Mouse (Mus musculus) ES-Bruce4 (cell line): ENCODE results near the gene Arhgap35. TPM values are rescaled to one million over a fixed set of nuclear protein-coding genes. Genes with fewer than 3 reads are reported as not detected.

Source experiments
- H3K27ac ChIP-seq: 2 replicates; pipeline ENCODE4 v1.5.1; 2012; ENCODE audit warnings: low read length, inconsistent platforms; ENCODE audit not compliant: insufficient read depth
- H3K27me3 ChIP-seq: 2 replicates; pipeline ENCODE4 v1.6.1; 2012; ENCODE audit warnings: mild to moderate bottlenecking, low read length, inconsistent platforms; ENCODE audit not compliant: control insufficient read depth, poor library complexity, insufficient read depth, severe bottlenecking
- H3K36me3 ChIP-seq: 2 replicates; pipeline ENCODE4 v1.6.1; 2012; ENCODE audit warnings: inconsistent platforms, mild to moderate bottlenecking, low read length, moderate library complexity; ENCODE audit not compliant: control insufficient read depth, poor library complexity, insufficient read depth, severe bottlenecking
- H3K4me1 ChIP-seq: one replicate; pipeline ENCODE4 v1.8.1; 2011; ENCODE audit warnings: low read length; ENCODE audit not compliant: control insufficient read depth, insufficient read depth
- H3K4me3 ChIP-seq: 2 replicates; pipeline ENCODE4 v1.5.1; 2011; ENCODE audit warnings: low read depth, mild to moderate bottlenecking, low read length
- H3K9ac ChIP-seq: 2 replicates; pipeline ENCODE4 v1.6.1; 2012; ENCODE audit warnings: low read depth, mild to moderate bottlenecking, inconsistent platforms; ENCODE audit not compliant: poor library complexity, severe bottlenecking
- H3K9me3 ChIP-seq: replicated peaks from 2 replicates; pipeline ENCODE4 v1.6.1; 2012; ENCODE audit warnings: mild to moderate bottlenecking, low read length, inconsistent platforms; ENCODE audit not compliant: control insufficient read depth, poor library complexity, insufficient read depth, severe bottlenecking
- CTCF ChIP-seq: IDR thresholded peaks from one replicate; pipeline ENCODE4 v1.8.1; 2011; ENCODE audit warnings: low read depth, low read length
- EP300 ChIP-seq: IDR thresholded peaks from 2 replicates; pipeline ENCODE4 v1.6.1; 2011; ENCODE audit warnings: low read depth, low read length; ENCODE audit not compliant: insufficient read depth
- POLR2A ChIP-seq: IDR thresholded peaks from one replicate; pipeline ENCODE4 v1.8.1; 2011; ENCODE audit warnings: low read length; ENCODE audit not compliant: insufficient read depth
- polyA plus RNA-seq: library from polyadenylated mRNA; stranded (reverse); fragments of >200 nt; gene quantifications from 2 replicates; pipeline ENCODE4 v1.2.4, GENCODE M21; 2011; ENCODE audit warnings: low read depth; ENCODE audit not compliant: missing spikeins, insufficient read depth, insufficient read length

The Arhgap35 gene
- polyA plus RNA-seq, 1 experiment, result 48.5 TPM

GRCm38 (mm10) chr7:16491759-16492158, 123.0 kb downstream of the Arhgap35 start:
- H3K9ac ChIP-seq, result no peak overlapping the region
- no peaks in the 10 kb centered on the region for H3K27me3 ChIP-seq
- TF ChIP-seq POLR2A (no peak), CTCF (peak; percentile 100), EP300 (0 out of 2 replicates have a peak, but pooled peaks have one; percentile 32)
- no peaks in the 10 kb centered on the region for H3K4me1 ChIP-seq
- no peaks in the 10 kb centered on the region; the same call in 1 of the 2 replicates for H3K36me3 ChIP-seq
- H3K9me3 ChIP-seq, result no peaks in the 10 kb centered on the region
- no peak overlapping the region for H3K27ac ChIP-seq
- H3K4me3 ChIP-seq, result no peak overlapping the region

- TF ChIP-seq CTCF (no peak), EP300 (no peak), POLR2A (no peak)
- H3K27ac ChIP-seq, result no peak overlapping the region
- no peaks in the 10 kb centered on the region for H3K27me3 ChIP-seq
- H3K4me3 ChIP-seq, result no peak overlapping the region
- H3K36me3 ChIP-seq, result no peaks in the 10 kb centered on the region
- H3K9me3 ChIP-seq, result no peaks in the 10 kb centered on the region
- no peak overlapping the region for H3K9ac ChIP-seq
- no peaks in the 10 kb centered on the region for H3K4me1 ChIP-seq
Measured at GRCm38 (mm10) chr7:16489948-16490347, 124.8 kb downstream of the Arhgap35 start.

GRCm38 (mm10) chr7:16488816-16489215, 126.0 kb downstream of the Arhgap35 start:
- H3K9ac ChIP-seq, result no peak overlapping the region

GRCm38 (mm10) chr7:16477628-16478027, 137.2 kb downstream of the Arhgap35 start, which contains the start of gene Npas1:
Gene Npas1 (minus strand): TSS chr7:16477728.
- Histone ChIP-seq H3K27me3 (peaks cover 9% of the 10 kb centered on the region), H3K27ac (no peak within 1 kb of the TSS), H3K9me3 (no peaks in the 10 kb centered on the region), H3K36me3 (no peaks in the 10 kb centered on the region), H3K9ac (no peak within 1 kb of the TSS), H3K4me3 (peak within 1 kb of the TSS; percentile 36; the same call in 1 of the 2 replicates), H3K4me1 (no peaks in the 10 kb centered on the region)
- no peak for TF ChIP-seq POLR2A
- TF ChIP-seq CTCF, result no peak
- TF ChIP-seq EP300, result no peak

More at GRCm38 (mm10) chr7:16488816-16489215, 126.0 kb downstream of the Arhgap35 start:
- no peaks in the 10 kb centered on the region for H3K36me3 ChIP-seq
- H3K27ac ChIP-seq, result no peak overlapping the region
- H3K4me3 ChIP-seq, result no peak overlapping the region
- no peaks in the 10 kb centered on the region for H3K4me1 ChIP-seq
- TF ChIP-seq CTCF (no peak), EP300 (no peak), POLR2A (no peak)
- no peaks in the 10 kb centered on the region for H3K9me3 ChIP-seq
- H3K27me3 ChIP-seq, result no peaks in the 10 kb centered on the region

- H3K9ac ChIP-seq, result no peak overlapping the region
- TF ChIP-seq EP300, result no peak
- no peak for TF ChIP-seq CTCF
- no peak for TF ChIP-seq POLR2A
Measured at GRCm38 (mm10) chr7:16476600-16476989, 138.2 kb downstream of the Arhgap35 start.

GRCm38 (mm10) chr7:16475764-16476599, 138.8 kb downstream of the Arhgap35 start:
- H3K4me3 ChIP-seq, result peak overlapping the region; percentile 43
- H3K9ac ChIP-seq, result peak overlapping the region; percentile 20
- H3K36me3 ChIP-seq, result no peaks in the 10 kb centered on the region
- H3K27ac ChIP-seq, result no peak overlapping the region
- TF ChIP-seq POLR2A, result no peak
- no peak for TF ChIP-seq CTCF
- TF ChIP-seq EP300, result no peak
- H3K27me3 ChIP-seq, result peaks cover 9% of the 10 kb centered on the region
- H3K4me1 ChIP-seq, result no peaks in the 10 kb centered on the region
- no peaks in the 10 kb centered on the region for H3K9me3 ChIP-seq

More at GRCm38 (mm10) chr7:16476600-16476989, 138.2 kb downstream of the Arhgap35 start:
- peak overlapping the region; percentile 36 for H3K4me3 ChIP-seq
- H3K4me1 ChIP-seq, result no peaks in the 10 kb centered on the region
- H3K9me3 ChIP-seq, result no peaks in the 10 kb centered on the region
- H3K36me3 ChIP-seq, result no peaks in the 10 kb centered on the region
- no peak overlapping the region for H3K27ac ChIP-seq
- peaks cover 9% of the 10 kb centered on the region for H3K27me3 ChIP-seq
